ENCODE assay signal across 1 mouse cellular context in genomic region chr11:96087981-96088380, GRCm38 (mm10).
TF ChIP-seq lines count a peak whose summit lies in the region.

No protein-coding gene starts in this region.

TF ChIP-seq in MEL, 35 proteins besides CTCF, POLR2A, EP300 and RAD21:
- no peak for TF ChIP-seq MEF2A (IDR thresholded peaks at IDR 0.05; ENCODE audit: extremely low read depth, insufficient replicate concordance, low read depth, low read length, poor library complexity, severe bottlenecking)
- TF ChIP-seq KAT2A (conservative IDR thresholded peaks at IDR 0.05; ENCODE audit: low read depth, low read length): no peak
- TF ChIP-seq SMC3 (IDR thresholded peaks at IDR 0.05; ENCODE audit: low read depth, low read length): no peak
- TF ChIP-seq ZMIZ1 (IDR thresholded peaks at IDR 0.05; ENCODE audit: low read depth, low read length): no peak
- no peak for TF ChIP-seq POLR2AphosphoS5 (IDR thresholded peaks at IDR 0.05; ENCODE audit: borderline replicate concordance, low read depth, low read length)
- TF ChIP-seq MXI1 (IDR thresholded peaks at IDR 0.05; ENCODE audit: low read depth, low read length): no peak
- no peak for TF ChIP-seq GABPA (IDR thresholded peaks at IDR 0.05; ENCODE audit: low read depth, low read length)
- no peak for TF ChIP-seq MAZ (IDR thresholded peaks at IDR 0.05; ENCODE audit: low read depth, low read length)
- TF ChIP-seq MAFK (IDR thresholded peaks at IDR 0.05; ENCODE audit: borderline replicate concordance, low read depth, low read length): no peak
- no peak for TF ChIP-seq E2F4 (IDR thresholded peaks at IDR 0.05; ENCODE audit: borderline replicate concordance, low read depth, low read length)
- TF ChIP-seq MAX (IDR thresholded peaks at IDR 0.05; ENCODE audit: low read length): no peak
- TF ChIP-seq BHLHE40 (IDR thresholded peaks at IDR 0.05; ENCODE audit: borderline replicate concordance, low read depth, low read length): no peak
- no peak for TF ChIP-seq CHD2 (IDR thresholded peaks at IDR 0.05; ENCODE audit: low read length)
- TF ChIP-seq TCF12 (IDR thresholded peaks at IDR 0.05; ENCODE audit: low read depth, low read length): no peak
- TF ChIP-seq TBP (IDR thresholded peaks at IDR 0.05; ENCODE audit: low read depth, low read length): no peak
- TF ChIP-seq RCOR1 (IDR thresholded peaks at IDR 0.05; ENCODE audit: low read depth, low read length): no peak
- no peak for TF ChIP-seq SIN3A (IDR thresholded peaks at IDR 0.05; ENCODE audit: low read length)
